Mouse (Mus musculus) testis, adult 2 months (tissue): ENCODE results near the gene Cyb5r3.

Experiments used
- CTCF ChIP-seq: fragments of 200-500 bp; IDR thresholded peaks from 2 replicates; pipeline ENCODE4 v1.5.1; 2012; ENCODE audit warnings: low read depth, mild to moderate bottlenecking, inconsistent platforms, low read length, moderate library complexity; ENCODE audit not compliant: control insufficient read depth, insufficient read depth, insufficient replicate concordance
- POLR2A ChIP-seq: fragments of 200-500 bp; IDR thresholded peaks from 2 replicates; pipeline ENCODE4 v1.6.1; 2012; ENCODE audit warnings: low read depth, mild to moderate bottlenecking, inconsistent platforms, low read length, moderate library complexity; ENCODE audit not compliant: control insufficient read depth

GRCm38 (mm10) chr15:83182351-83182750 is 10.0 kb upstream of the Cyb5r3 start:
- TF ChIP-seq CTCF (no peak), POLR2A (no peak)
